Mouse (Mus musculus) left cerebral cortex, adult 18-20 months (tissue): Measurements from ENCODE around the gene Inpp4b. TPM values are rescaled to one million over a fixed set of nuclear protein-coding genes. Genes with fewer than 3 reads are reported as not detected.

Source experiments
- DNase-seq, 2 experiments: peaks; one replicate each; pipeline ENCODE4 v3.0.0; 2021 to 2022; ENCODE audit warnings: low spot score in 2 of 2, mixed read lengths in 1 of 2
- total RNA-seq, 2 experiments: library from RNA; stranded (reverse); gene quantifications; 2 replicates each; pipeline ENCODE4 v1.2.3; 2021

Inpp4b gene
- total RNA-seq, 2 experiments from 2014 or later: 11.0 to 11.5 TPM

DNA sequence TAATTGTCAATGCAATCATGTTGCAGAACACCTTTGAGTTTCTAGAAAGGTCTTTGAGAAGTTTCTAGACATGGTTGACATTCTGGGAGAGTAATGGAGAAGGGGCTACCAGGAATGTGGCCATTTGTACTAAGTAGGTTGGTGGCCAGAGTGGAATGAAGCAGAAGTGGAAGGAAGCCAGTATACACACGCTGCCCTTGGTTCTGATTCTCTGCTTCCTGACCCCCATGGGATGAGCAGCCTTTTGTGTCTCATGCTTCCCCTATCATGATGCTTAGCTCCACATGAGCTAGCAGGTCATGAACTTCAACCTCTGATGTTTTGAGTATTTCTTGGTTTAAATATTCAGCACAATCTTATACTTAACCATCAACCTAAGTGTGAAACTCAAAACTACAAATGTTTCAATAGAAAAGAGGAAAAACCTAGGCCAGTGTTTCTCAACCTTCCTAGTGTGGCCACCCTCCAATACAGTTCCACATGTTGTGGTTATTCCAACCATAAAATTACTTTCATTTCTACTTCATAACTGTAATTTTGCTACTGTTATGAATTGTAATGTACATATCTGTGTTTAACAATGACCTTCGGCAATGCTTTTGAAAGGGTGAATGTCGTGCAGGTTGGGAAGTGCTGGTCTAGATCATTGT is 233.0 kb downstream of the Inpp4b start:
- no peak for DNase-seq

DNA sequence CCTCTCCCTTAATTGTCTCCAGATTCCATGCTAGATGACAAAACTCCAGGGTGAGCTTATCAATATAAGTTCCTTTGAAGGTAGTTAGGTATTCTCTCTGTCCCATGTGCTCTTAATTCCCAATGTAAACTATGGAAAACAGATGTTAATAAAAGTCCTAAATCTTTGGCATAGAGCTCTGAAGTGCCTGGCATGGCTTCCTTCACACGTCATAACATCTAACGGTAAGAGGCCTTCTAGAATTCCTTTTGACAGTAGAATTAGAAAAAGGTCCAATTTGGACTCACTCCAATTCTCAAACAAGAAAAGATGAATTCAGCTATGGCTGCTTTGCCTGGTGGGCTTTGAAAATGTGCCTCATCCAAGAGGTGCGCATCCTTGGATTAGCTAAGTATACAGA is 236.6 kb downstream of the Inpp4b start:
- no peak for DNase-seq

DNA sequence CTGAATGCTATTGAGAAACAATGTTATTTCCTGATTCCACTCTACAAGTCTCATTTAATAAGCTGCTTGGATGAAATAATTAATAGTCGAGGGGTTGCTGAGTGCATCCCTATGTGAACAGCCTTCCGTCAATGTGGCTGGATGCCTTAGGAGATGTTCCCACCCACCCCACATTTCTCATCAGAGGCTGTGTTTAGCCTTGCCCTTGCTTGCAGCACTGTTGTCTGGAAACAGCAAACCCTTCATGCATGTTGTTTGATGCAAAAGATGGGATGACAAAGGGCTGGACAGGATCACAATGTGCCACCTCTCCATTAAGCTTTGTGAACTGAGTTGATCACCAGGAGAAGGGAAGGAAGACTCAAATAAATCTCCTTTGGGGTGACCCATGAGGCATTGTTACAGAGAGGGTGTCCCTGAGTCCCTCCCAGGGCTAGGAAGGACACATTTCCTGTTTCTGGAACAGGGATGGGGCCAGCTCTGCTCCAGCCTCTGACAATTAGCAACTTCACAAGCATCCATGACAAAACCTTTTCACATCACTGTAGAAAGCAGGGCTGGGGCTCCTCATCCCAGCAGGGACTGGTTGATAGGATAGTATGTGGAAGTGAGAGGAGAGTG is 239.6 kb downstream of the Inpp4b start:
- no peak for DNase-seq

DNA sequence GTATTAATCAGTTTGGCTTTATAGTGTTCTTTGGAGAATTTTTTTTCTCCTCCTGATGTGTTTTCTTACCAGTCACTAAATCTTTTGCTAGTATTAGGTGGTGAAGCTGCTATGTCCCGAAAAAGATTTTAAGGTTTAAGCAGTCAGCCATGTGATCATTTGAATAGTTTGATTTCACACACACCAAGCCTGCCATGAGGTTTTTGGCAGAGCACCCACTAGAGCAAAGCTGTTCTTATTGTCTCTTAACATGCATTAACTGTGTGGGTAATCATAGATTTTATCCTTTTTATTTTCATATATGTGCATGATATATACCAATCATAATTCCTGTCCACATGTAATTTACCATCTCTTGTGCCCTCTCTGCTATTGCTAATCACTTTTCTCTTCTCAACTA is 240.6 kb downstream of the Inpp4b start:
- DNase-seq: no peak

DNA sequence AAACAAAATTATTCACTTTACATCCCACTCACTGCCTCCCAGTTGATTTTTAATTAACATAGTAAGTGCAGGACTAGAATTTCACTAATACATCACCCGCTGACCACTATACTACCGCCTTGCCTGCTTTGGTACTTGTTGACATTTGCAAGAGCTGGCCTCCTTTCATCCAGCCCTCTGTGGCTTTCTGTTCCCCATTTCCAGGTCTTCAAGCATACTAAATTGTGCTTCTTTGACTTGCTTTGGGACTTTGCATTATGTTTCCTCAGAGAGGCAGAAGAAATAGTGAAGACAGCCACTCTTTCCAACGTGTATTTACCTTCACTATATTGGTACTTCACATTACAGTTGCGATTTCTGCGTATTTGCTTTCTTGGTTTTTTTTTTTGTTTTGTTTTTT is 244.4 kb downstream of the Inpp4b start:
- DNase-seq: no peak

DNA sequence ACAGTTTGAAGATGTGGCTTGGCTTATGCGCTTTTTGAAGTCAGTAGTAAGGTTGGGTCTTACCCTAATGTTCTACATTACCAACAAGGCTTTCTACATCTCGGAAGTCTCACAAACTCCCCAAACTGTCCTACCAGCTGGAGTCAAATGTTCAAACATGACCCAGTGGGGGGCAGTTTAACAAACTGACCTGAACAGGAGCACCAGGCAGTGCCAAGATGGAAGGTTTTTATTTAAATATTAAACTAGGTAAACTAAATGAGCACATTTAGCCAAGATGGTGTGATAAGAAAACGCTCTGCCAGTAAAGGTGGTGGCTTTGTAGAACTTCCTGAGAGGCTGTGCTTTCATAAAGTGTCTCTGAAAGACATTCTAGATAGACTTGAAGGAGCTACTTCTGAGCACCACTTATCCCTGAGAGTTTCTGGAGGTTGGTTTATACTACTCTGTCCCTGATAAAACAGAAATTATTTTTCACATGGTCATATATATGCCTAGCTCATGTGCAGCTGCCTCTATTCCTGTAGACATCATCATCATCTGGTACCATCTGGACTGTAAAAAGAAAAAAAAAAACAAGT is 251.9 kb downstream of the Inpp4b start:
- no peak for DNase-seq

DNA sequence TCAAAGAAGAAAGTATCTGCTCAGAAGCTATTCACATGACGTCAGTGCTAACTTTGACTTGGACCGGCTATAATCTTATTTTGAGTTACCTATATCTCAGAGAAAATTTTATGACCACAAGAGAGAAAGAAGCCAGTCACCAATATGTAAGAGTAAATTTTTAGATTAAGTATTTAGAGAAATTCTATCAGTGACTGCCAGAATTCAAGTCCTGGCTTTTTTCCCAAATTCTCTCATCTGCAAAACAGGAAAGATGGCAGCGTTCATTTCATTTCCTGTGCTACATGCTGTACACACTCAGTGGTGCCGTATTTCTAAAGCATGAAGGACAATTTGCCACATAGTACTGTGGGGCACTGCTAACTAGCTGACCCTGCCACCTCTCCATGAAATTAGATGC is 256.9 kb downstream of the Inpp4b start:
- DNase-seq: no peak

DNA sequence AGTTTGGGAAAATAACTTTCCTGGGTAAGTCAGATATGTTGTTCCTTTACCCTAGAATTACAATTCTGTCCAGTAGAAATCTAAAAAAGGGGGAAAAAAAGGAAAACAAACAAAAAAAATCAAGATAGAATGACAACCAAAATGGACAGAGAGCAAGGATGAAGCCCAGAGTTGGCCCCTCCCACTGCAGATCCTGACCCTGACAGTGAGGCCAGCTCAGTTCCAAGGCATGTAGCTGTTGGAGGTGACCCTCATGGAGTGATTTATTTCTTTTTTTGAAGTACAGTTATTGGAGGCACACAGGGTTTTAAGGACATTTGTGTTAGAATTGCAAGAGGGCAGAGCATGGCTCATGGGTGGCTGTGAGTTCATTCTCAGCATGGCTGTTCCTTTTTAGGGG is 258.8 kb downstream of the Inpp4b start:
- no peak for DNase-seq

DNA sequence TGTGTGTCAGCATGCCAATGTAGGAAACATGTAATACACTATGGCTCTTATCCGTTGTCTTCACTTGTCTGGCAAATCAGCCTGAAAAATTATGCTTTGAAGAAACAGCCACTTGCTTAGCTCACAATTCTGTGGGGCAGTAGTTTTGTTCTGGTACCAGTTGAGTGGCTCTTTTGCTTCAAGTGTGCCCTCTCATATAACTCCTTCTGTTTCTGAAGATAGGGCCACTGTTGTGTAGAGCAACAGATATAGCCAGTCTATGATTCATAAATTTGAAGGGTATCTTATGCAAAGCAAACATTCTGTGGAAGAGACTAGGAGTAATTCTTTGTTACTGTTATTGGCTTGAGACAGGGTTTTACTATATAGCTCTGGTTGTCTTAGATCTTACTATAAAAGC is 265.7 kb downstream of the Inpp4b start:
- DNase-seq: no peak

DNA sequence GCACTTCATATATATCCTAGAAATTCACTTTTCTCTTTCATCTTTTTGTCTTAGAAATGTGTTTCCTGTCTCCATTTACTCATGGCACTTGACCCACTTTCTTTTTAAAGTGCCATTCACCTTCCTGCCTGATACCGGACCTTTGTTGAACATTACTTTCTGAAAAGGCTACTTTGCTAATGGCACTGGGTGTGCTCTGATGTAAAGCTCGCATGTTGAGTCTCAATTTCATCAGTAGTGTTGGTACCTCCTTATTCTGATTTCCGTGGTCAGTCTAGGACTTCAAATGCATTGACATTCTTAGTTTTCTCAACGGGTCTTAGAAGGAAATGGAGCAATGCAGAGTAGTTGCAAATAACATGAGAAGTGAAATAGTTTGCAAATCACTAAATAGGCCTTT is 266.7 kb downstream of the Inpp4b start:
- no peak for DNase-seq

DNA sequence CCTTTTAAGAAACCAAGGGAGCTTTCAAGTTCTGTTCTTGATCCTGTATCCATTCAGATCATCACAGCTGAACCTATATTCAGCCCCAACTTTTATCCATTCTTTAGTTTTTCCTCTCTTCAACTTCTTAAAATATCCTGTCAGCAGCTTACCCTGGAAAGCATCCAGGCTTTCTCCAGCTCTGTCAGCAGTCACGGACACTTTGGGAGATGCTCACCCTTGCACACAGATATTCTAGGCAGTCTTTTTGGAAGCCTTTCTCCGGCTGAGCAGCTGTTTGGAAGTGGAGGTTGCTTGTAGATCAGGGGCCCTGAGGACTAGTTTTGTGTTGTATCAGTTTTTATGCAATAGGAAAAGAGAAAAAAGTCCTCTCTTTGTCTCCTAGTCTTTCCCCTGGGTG is 270.3 kb downstream of the Inpp4b start:
- DNase-seq: peak in 1 of 2 experiments; percentile 1

DNA sequence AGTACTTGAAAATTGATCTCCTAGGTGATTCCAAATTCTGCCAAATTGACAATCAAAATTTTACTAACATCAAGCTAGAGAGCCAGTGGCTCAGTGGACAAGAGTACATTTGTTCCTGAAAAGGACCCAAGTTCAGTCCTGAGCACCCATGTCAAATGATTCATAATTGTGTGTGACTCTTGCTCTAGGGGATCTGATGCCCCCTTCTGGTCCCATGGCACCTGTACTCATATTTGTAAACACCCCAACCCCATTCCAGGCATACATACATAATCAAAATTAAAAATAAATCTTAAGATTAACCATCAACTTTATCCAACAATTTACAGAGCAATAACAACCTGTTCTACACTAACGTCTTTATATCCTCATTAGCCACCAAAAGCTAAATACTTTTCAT is 271.8 kb downstream of the Inpp4b start:
- no peak for DNase-seq

DNA sequence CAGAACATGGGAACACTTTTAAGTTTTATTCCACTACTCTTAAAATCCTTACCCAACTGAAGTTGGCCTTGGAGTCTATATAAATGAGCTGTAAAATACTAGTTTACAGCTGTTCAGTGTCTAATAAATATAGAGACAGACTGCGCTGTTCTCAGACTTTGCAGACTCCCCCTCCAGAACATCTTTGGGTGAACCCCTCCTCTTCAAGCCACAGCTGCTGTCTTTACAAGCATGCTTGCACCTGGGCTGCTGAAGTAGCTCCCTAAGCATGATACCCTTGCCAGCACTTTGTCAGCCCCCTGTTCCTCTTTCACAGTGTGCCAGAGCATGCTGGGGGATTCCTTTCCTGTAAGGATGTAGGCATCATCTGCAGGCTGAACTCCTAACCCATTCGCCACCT is 272.2 kb downstream of the Inpp4b start:
- DNase-seq: no peak

DNA sequence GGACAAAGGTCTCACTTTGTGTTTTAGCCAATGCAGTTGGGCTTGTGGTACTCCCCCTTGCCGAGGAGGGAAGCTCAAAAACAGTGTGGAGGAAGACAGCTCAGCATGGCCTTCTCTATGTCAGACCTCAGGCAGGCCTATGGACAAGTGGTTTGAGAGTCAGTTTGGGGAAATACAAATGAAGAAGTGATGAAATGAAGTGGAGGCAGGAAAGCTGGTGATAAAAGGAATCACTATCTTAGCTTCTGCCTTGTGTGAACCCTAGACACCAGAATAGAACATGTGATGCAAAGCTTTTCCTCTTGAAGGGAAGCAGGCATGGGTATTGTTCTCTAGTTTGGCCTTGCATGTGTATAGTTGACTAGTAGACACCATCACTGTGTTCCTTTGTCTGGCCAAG is 273.2 kb downstream of the Inpp4b start:
- DNase-seq: no peak

DNA sequence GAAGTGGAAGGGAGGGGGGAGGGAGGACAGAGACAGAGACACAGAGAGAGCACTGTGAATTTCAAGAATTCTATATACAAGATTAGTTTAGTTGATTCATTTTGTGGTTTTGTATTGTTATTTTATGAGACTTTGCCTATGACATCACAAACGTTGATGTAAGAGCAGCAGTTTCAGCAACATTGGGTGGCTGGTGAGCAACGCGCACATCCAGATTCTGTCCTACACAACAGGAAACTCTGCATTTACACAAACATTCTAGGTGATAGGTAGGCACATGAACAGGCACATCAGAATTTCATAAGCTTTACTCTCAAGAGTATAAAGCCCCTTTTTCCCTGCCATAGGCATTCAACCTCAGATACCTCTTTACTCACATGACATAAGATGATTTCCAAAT is 276.6 kb downstream of the Inpp4b start:
- DNase-seq: no peak

DNA sequence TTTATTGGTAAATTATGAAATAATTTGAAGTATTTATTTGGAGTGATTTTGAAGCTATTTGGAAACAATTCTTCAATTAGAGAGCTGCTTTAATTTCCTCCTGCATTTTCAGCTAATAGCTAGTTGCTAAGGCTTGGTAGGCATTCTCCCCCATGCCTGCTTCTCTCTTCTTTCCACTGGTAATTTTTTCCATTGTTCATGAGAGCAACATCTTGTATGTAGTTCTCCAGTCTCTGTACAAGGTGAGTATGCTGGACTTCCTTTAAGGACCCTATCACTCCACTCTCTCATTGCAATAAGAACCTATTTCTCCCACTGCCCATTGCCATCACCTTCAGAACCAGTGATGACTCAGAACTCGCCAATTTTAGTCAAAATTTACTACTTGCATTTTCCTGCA is 292.7 kb downstream of the Inpp4b start:
- DNase-seq: no peak

DNA sequence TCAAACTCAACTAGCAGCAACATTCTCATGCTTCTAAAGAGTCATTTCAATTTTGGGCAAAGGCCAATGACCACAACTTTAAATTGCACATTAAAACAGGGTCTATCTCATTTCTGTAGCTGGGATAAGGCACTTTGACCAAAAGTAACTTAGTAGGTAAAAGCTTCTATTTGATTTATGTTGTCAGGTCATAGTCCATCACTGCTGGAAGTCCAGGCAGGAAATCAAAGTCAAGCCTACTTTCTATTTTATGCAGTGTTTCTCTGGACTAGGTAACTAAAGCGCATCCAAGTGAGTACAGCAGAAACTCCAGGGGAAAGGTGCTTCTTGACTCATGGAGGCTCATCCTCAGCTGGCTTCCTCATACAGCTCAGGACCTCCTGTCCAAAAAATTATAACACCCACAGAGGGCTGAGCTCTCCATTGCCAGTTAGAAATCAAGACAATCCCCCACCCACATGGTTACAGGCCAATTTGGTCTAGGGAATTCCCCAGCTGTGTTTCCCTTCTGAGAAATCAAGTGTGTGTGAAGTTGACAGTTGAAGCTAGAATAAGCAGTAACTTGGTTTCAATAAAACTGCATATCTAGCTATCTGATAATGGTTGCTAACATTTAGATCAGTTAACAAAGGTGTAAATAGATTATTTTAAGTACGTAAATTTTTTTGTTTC is 293.7 kb downstream of the Inpp4b start:
- DNase-seq: no peak

DNA sequence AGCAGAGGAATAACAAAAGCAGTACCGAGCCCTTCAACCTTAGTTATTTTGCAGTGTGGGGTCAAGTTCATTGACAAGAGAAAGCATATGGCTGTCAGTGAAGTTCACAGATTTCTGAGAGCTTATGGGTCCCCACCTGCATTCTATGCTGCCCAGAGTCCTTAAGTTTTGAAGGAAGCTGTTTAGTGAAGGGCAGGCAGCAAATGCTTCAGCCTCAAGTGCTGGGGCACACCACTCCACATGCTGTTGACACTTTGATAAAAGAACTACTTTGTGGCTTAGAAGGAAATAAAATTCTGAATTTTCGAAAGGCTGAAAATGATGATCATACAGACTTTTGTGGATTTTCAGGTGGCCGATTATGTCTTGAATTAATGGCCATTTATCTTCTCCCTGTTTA is 296.1 kb downstream of the Inpp4b start:
- no peak for DNase-seq

DNA sequence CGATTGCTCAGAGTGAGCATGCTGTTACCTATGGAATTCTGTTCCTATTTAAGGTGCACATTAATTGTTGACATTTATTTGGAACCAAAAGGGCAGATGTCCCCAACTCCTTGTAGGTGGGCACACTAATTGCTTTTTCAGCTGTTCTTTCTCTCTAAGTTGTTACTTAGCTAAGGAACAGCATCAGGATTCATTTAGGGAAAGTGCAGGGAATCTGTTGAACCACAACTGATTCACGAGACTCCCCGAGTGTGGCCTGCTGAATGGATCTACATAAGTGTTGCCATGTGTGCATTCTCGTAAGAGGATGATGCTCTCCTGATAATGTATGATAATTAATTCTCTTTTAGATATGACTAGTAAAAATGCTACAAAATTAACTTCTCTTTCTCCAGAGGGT is 297.5 kb downstream of the Inpp4b start:
- no peak for DNase-seq

DNA sequence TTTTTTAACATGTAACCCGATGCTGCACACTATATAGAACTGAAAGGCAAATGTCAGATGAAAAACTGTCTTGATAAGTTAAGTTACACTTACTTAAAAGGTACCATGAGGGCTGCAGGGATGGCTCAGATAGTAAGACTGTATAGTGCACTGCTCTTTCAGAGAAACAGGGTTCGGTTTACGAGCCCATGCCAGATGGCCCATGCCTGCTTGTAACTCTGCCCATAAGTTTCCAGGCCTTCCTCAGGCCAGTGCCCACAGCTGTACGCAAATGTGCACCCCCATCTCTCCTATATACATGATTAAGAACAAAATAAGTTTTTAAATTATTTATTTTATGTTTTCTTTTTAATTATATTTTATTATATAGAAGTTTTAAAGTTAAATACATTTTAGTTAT is 300.7 kb downstream of the Inpp4b start:
- no peak for DNase-seq

DNA sequence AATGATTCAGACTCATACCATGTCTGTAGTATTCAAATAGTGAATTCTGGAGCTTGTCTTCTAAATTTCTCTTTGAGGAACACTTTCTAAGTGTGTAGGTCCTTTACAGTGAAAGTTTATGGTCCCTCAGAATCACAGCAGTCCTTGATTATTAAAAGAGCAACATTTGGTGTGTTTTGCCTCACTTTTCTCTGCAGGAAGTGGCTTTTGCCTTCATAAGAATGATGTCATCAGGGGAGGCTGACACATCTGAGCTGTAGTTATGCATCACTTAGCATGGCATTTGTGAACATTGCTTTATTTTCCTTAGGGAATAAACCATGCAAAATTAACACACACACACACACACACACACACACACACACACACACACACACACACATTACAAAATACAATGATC is 349.8 kb downstream of the Inpp4b start:
- DNase-seq: no peak

DNA sequence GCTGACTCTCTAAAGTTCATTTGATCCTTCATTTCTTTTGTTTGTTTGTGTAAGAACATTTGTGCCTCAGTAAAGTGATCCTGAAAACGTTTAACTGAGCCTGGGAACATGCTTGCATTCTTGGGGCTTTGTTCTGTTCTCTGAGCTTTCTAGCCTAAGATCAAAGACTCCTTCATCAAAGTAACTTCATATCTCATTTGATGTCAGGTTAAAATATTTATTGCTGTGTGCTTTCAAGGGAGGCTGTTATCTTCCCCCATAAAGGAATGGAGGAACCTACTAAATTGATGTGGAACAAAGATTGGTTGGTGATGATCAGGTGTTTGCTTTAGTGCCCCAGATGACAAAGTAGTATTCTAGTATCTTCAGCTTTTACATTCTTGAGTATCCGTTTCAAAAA is 352.5 kb downstream of the Inpp4b start:
- DNase-seq: no peak

DNA sequence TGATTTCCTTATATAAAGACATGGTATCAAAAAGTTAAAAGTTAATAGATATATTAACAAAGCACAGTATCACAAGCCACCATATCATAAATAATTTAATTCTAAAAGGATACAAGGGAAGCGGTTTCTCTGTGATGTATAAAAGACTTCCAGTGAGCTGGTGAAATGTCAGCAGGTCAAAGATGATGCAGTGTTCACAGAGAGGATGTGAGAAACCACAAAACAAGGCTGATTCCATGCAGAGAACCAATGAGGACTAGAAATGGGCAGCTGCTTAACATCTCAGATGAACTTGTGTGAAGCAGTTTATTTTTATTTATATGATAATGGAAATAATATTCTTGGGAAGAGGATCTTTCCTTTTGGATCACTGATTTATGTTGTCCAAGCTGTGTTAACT is 359.7 kb downstream of the Inpp4b start:
- DNase-seq: no peak
